Mouse (Mus musculus) activated CD4-positive, CD25-positive, alpha-beta regulatory T cell (primary cell): ENCODE results near the gene Gm45713. TPM values are rescaled to one million over a fixed set of nuclear protein-coding genes. Genes with fewer than 3 reads are reported as not detected.

Source experiments
- polyA plus RNA-seq, 2 experiments: library from polyadenylated mRNA; unstranded; fragments of 100-300 nt; shearing (Covaris generic); gene quantifications; one replicate each; pipeline ENCODE4 v1.2.1; 2017

Gene Gm45713
- not detected for polyA plus RNA-seq

GRCm38 (mm10) chr7:45135993-45136567 lies at the start of gene Gm45713, which contains the start of gene Flt3l:
Gene Gm45713 (minus strand): TSS chr7:45136231.
Gene Flt3l (minus strand): TSS chr7:45136432.

GRCm38 (mm10) chr7:45180896-45181477 lies 45.0 kb upstream of the Gm45713 start, which contains the start of gene Pth2:
Gene Pth2 (plus strand): TSS chr7:45180995.

GRCm38 (mm10) chr7:45179469-45179868 lies 43.4 kb upstream of the Gm45713 start, which contains the start of gene Gfy:
Gene Gfy (minus strand): TSS chr7:45179569.

GRCm38 (mm10) chr7:45163735-45164490 lies 27.9 kb upstream of the Gm45713 start, which contains the start of gene Slc17a7:
Gene Slc17a7 (plus strand): TSS chr7:45163949.

GRCm38 (mm10) chr7:45154096-45154992 lies 18.3 kb upstream of the Gm45713 start, which contains the start of the genes Pih1d1 and Aldh16a1:
Gene Pih1d1 (plus strand): TSS chr7:45154303.
Gene Aldh16a1 (minus strand): TSS chr7:45154584.

GRCm38 (mm10) chr7:45128624-45129246 lies 7.3 kb downstream of the Gm45713 start, which contains the start of gene Rpl13a:
Gene Rpl13a (minus strand): TSS chr7:45128761.

GRCm38 (mm10) chr7:45124224-45125143 lies 11.5 kb downstream of the Gm45713 start, which contains the start of gene Rps11:
Gene Rps11 (minus strand): TSS chr7:45124439.

GRCm38 (mm10) chr7:45103652-45104180 lies 32.3 kb downstream of the Gm45713 start, which contains the start of gene Fcgrt:
Gene Fcgrt (minus strand): TSS chr7:45103851.

GRCm38 (mm10) chr7:45092048-45092447 lies 44.0 kb downstream of the Gm45713 start, which contains the start of gene Rcn3:
Gene Rcn3 (minus strand): TSS chr7:45092221.

Other genes with a start within 250 kb of the Gm45713 start
- gene Med25, start 243.5 kb downstream of the Gm45713 start, polyA plus RNA-seq = 10 to 100 TPM; 53.6 TPM
- gene Fuz, start 240.2 kb downstream of the Gm45713 start, polyA plus RNA-seq = 10 to 100 TPM; 28.0 to 39.1 TPM
- gene Ap2a1, start 206.7 kb downstream of the Gm45713 start, polyA plus RNA-seq = 10 to 100 TPM; 49.1 to 61.7 TPM
- under 1 TPM; 0.14 to 0.18 TPM for gene Tsks, start 193.0 kb downstream of the Gm45713 start, polyA plus RNA-seq
- under 1 TPM; 0.28 to 0.44 TPM for gene Cpt1c, start 161.4 kb downstream of the Gm45713 start, polyA plus RNA-seq
- gene Prmt1, start 149.7 kb downstream of the Gm45713 start, polyA plus RNA-seq = 100 to 1,000 TPM; 138 to 219 TPM
- 100 to 1,000 TPM; 173 to 194 TPM for gene Irf3, start 138.6 kb downstream of the Gm45713 start, polyA plus RNA-seq
- gene Bcl2l12, start 137.5 kb downstream of the Gm45713 start, polyA plus RNA-seq = 10 to 100 TPM; 24.3 to 26.9 TPM
- 10 to 100 TPM; 30.1 to 38.3 TPM for gene Scaf1, start 119.9 kb downstream of the Gm45713 start, polyA plus RNA-seq
- gene Rras, start 118.3 kb downstream of the Gm45713 start, polyA plus RNA-seq = 10 to 100 TPM; 21.5 to 34.7 TPM
- gene Prr12, start 83.3 kb downstream of the Gm45713 start, polyA plus RNA-seq = 1 to 10 TPM; 3.3 to 6.1 TPM
- gene Nosip, start 73.8 kb downstream of the Gm45713 start, polyA plus RNA-seq = 100 to 1,000 TPM; 130 to 137 TPM
- 1 to 10 TPM; 1.9 to 2.7 TPM for gene Prrg2, start 73.6 kb downstream of the Gm45713 start, polyA plus RNA-seq
- 10 to 100 TPM in 1 of 2 experiments, 1 to 10 TPM in 1; 5.2 to 16.8 TPM for gene Rcn3, start 44.0 kb downstream of the Gm45713 start, polyA plus RNA-seq
- 10 to 100 TPM in 1 of 2 experiments, 1 to 10 TPM in 1; 1.6 to 18.5 TPM for gene Fcgrt, start 32.4 kb downstream of the Gm45713 start, polyA plus RNA-seq
- gene Rps11, start 11.8 kb downstream of the Gm45713 start, polyA plus RNA-seq = 1,000 to 10,000 TPM; 2,309 to 3,648 TPM
- 1,000 to 10,000 TPM; 2,307 to 3,859 TPM for gene Rpl13a, start 7.5 kb downstream of the Gm45713 start, polyA plus RNA-seq
- gene Flt3l, start 201 bp upstream of the Gm45713 start, polyA plus RNA-seq = 100 to 1,000 TPM; 263 to 410 TPM
- 10 to 100 TPM; 57.0 to 66.8 TPM for gene Pih1d1, start 18.1 kb upstream of the Gm45713 start, polyA plus RNA-seq
- 10 to 100 TPM; 41.4 to 60.4 TPM for gene Aldh16a1, start 18.4 kb upstream of the Gm45713 start, polyA plus RNA-seq
- gene Slc17a7, start 27.7 kb upstream of the Gm45713 start, polyA plus RNA-seq = under 1 TPM; 0.45 to 0.72 TPM
- gene Gfy, start 43.3 kb upstream of the Gm45713 start, polyA plus RNA-seq = not detected
- gene Pth2, start 44.8 kb upstream of the Gm45713 start, polyA plus RNA-seq = not detected
- gene Ccdc155, start 68.7 kb upstream of the Gm45713 start, polyA plus RNA-seq = under 1 TPM; 0.07 to 0.10 TPM
- 10 to 100 TPM in 1 of 2 experiments, 1 to 10 TPM in 1; 9.8 to 26.8 TPM for gene Dkkl1, start 75.9 kb upstream of the Gm45713 start, polyA plus RNA-seq
- 1 to 10 TPM; 2.6 to 4.0 TPM for gene Tead2, start 79.5 kb upstream of the Gm45713 start, polyA plus RNA-seq
- 100 to 1,000 TPM; 461 to 714 TPM for gene Cd37, start 102.9 kb upstream of the Gm45713 start, polyA plus RNA-seq
- gene Slc6a16, start 104.9 kb upstream of the Gm45713 start, polyA plus RNA-seq = under 1 TPM in 1 of 2 experiments, not detected in 1; 0.20 TPM
- under 1 TPM in 1 of 2 experiments, not detected in 1; 0.28 TPM for gene Slc6a21, start 141.3 kb upstream of the Gm45713 start, polyA plus RNA-seq
- gene Trpm4, start 197.5 kb upstream of the Gm45713 start, polyA plus RNA-seq = 10 to 100 TPM; 12.2 to 16.1 TPM
- gene Hrc, start 199.1 kb upstream of the Gm45713 start, polyA plus RNA-seq = not detected
- gene Ppfia3, start 230.8 kb upstream of the Gm45713 start, polyA plus RNA-seq = under 1 TPM; 0.12 to 0.16 TPM
- gene Lin7b, start 234.4 kb upstream of the Gm45713 start, polyA plus RNA-seq = under 1 TPM in 1 of 2 experiments, not detected in 1; 0.35 TPM